Mouse (Mus musculus) thymus, adult 2 months (tissue): ENCODE data around the gene Bsg. TPM values are rescaled to one million over a fixed set of nuclear protein-coding genes. Genes with fewer than 3 reads are reported as not detected.

ENCODE experiments used
- DNase-seq: peaks from one replicate; pipeline ENCODE4 v3.0.0; 2021
- H3K27ac ChIP-seq: fragments of 200-500 bp; 2 replicates; pipeline ENCODE4 v1.5.1; 2012; ENCODE audit warnings: low read length, control low read depth; ENCODE audit not compliant: control insufficient read depth, insufficient read depth
- H3K27me3 ChIP-seq: fragments of 200-500 bp; 2 replicates; pipeline ENCODE4 v1.6.1; 2012; ENCODE audit warnings: mild to moderate bottlenecking, low read length, moderate library complexity, mixed read lengths; ENCODE audit not compliant: control insufficient read depth, insufficient read depth
- H3K36me3 ChIP-seq: fragments of 200-500 bp; 2 replicates; pipeline ENCODE4 v1.6.1; 2012; ENCODE audit warnings: mild to moderate bottlenecking, low read length, moderate library complexity; ENCODE audit not compliant: control insufficient read depth, insufficient read depth
- H3K4me1 ChIP-seq: fragments of 200-500 bp; replicated peaks from 2 replicates; pipeline ENCODE4 v1.6.1; 2012; ENCODE audit warnings: low read length; ENCODE audit not compliant: control insufficient read depth, insufficient read depth
- H3K4me3 ChIP-seq: fragments of 200-500 bp; 2 replicates; pipeline ENCODE4 v1.5.1; 2012; ENCODE audit warnings: mild to moderate bottlenecking, low read length, control low read depth, moderate library complexity; ENCODE audit not compliant: control insufficient read depth, insufficient read depth
- CTCF ChIP-seq: fragments of 200-500 bp; IDR thresholded peaks from 2 replicates; pipeline ENCODE4 v1.5.1; 2012; ENCODE audit warnings: mild to moderate bottlenecking, control low read depth, low read length, moderate library complexity, borderline replicate concordance; ENCODE audit not compliant: control insufficient read depth, poor library complexity, insufficient read depth; ENCODE audit errors: extremely low read depth
- POLR2A ChIP-seq: fragments of 200-500 bp; IDR thresholded peaks from 2 replicates; pipeline ENCODE4 v1.6.1; 2012; ENCODE audit warnings: mild to moderate bottlenecking, low read length, control low read depth, moderate library complexity; ENCODE audit not compliant: control insufficient read depth, poor library complexity, insufficient read depth; ENCODE audit errors: extremely low read depth
- WGBS: fragments of 180-500 bp; shearing (Covaris S2); methylation state at CpG from one replicate; pipeline ENCODE4 v1.1.7; 2018; 5-methylcytosine and 5-hydroxymethylcytosine counted together
- polyA plus RNA-seq: library from polyadenylated mRNA; depleted of rRNA; stranded (reverse); fragments of >200 nt; gene quantifications from 2 replicates; pipeline ENCODE4 v1.2.3, GENCODE M21; 2012

The Bsg gene
- polyA plus RNA-seq, 1 experiment: 396 TPM

- TF ChIP-seq CTCF (no peak), POLR2A (no peak)
- peaks cover 19% of the 10 kb centered on the region for H3K4me1 ChIP-seq
- peaks cover 26% of the 10 kb centered on the region for H3K36me3 ChIP-seq
- DNase-seq: peak; percentile 73
- H3K4me3 ChIP-seq: peak overlapping the region; percentile 70
- WGBS: 4% methylated on average over 10 of the region's 10 CpGs
- H3K27me3 ChIP-seq: no peaks in the 10 kb centered on the region
- H3K27ac ChIP-seq: no peak overlapping the region
Measured at GRCm38 (mm10) chr10:79682916-79683582, 21.2 kb upstream of the Bsg start.

- no peak overlapping the region for H3K27ac ChIP-seq
Measured at GRCm38 (mm10) chr10:79683726-79684640, 20.3 kb upstream of the Bsg start.

DNA sequence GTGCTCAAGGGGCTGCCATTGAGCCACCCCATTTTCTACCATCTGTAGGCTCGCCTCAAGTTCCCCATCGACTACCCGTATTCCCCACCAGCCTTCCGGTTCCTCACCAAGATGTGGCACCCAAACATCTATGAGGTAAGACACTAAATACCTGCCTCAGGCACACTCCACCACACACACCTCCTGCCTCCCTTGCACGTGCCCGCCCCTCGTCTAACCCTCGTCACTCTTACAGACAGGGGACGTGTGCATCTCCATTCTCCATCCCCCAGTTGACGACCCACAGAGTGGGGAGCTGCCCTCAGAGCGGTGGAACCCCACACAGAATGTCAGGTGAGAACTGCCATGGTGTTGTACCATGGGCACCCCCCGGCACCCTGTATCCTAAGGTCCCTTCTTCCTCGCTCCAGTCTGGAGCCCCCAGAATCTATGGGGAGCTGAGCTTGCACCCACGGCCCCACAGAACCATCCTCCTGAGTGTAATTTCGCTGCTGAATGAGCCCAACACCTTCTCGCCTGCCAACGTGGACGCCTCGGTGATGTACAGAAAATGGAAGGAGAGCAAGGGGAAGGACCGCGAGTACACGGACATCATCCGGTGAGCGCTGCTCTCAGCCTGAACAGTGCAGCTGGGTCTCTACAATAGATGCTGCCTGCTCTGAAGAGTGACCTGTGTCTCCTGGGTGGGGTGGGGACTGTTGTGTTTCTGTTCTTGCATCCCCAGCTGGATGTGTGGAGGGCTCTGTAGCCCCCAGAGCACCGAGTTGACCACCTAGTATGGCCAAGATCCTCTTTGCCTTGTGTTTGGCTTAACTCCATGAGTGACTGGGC is 19.3 kb upstream of the Bsg start:
- H3K36me3 ChIP-seq: peaks cover 38% of the 10 kb centered on the region
- H3K4me3 ChIP-seq: no peak overlapping the region
- TF ChIP-seq POLR2A (no peak), CTCF (no peak)
- DNase-seq: no peak
- H3K27me3 ChIP-seq: no peaks in the 10 kb centered on the region
- H3K27ac ChIP-seq: no peak overlapping the region
- H3K4me1 ChIP-seq: peaks cover 19% of the 10 kb centered on the region
- 97% methylated on average over 25 of the region's 25 CpGs for WGBS

More at GRCm38 (mm10) chr10:79683726-79684640, 20.3 kb upstream of the Bsg start:
- H3K36me3 ChIP-seq: peaks cover 35% of the 10 kb centered on the region
- DNase-seq: no peak
- WGBS: 87% methylated on average over 6 of the region's 6 CpGs
- H3K4me1 ChIP-seq: peaks cover 19% of the 10 kb centered on the region
- TF ChIP-seq CTCF (no peak), POLR2A (no peak)
- H3K27me3 ChIP-seq: no peaks in the 10 kb centered on the region
- no peak overlapping the region for H3K4me3 ChIP-seq

GRCm38 (mm10) chr10:79686219-79686618 is 18.1 kb upstream of the Bsg start:
- 100% methylated on average over 2 of the region's 2 CpGs for WGBS
- DNase-seq: no peak
- Histone ChIP-seq H3K27me3 (no peaks in the 10 kb centered on the region), H3K4me3 (no peak overlapping the region), H3K4me1 (peaks cover 15% of the 10 kb centered on the region), H3K27ac (no peak overlapping the region), H3K36me3 (peaks cover 38% of the 10 kb centered on the region)
- no peak for TF ChIP-seq POLR2A
- TF ChIP-seq CTCF: no peak

DNA sequence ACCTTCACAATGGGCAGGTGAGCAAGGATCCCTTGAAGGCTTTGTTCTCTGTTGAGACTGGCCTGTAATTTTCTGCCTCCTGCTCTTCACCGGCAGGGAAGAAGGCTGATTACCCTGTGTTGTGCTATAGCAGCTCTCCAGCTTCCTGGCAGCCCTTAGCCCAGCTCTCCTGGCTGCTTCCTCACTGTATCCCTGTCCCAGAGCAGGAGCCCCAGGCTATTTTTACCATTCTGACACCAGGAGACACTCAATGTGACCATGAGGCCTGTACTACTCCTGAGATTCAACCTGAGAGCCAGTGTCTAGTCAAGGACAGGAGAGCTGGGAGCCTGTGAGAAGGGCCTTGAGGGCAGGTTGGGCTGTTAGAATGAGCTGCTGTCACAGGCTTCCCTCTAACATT is 17.6 kb upstream of the Bsg start:
- Histone ChIP-seq H3K4me3 (no peak overlapping the region), H3K36me3 (peaks cover 38% of the 10 kb centered on the region), H3K27ac (no peak overlapping the region), H3K4me1 (peaks cover 13% of the 10 kb centered on the region), H3K27me3 (no peaks in the 10 kb centered on the region)
- TF ChIP-seq CTCF: no peak
- no peak for TF ChIP-seq POLR2A
- DNase-seq: no peak
- 100% methylated on average over 1 of the region's 1 CpGs for WGBS

- Histone ChIP-seq H3K27ac (no peak overlapping the region), H3K4me1 (peaks cover 13% of the 10 kb centered on the region), H3K27me3 (no peaks in the 10 kb centered on the region), H3K36me3 (peaks cover 38% of the 10 kb centered on the region), H3K4me3 (no peak overlapping the region)
- WGBS: over 99% methylated on average over 6 of the region's 6 CpGs
- no peak for DNase-seq
- no peak for TF ChIP-seq CTCF
- no peak for TF ChIP-seq POLR2A
Measured at GRCm38 (mm10) chr10:79687513-79687912, 16.8 kb upstream of the Bsg start.
